Mouse (Mus musculus) kidney, postnatal 10 days (tissue): Measurements from ENCODE around the gene Dph2.

Source experiments
- DNase-seq: peaks from one replicate; pipeline ENCODE4 v3.0.0; 2021; ENCODE audit warnings: mixed read lengths

The Dph2 gene

GRCm38 (mm10) chr4:117870437-117870836 is 21.4 kb downstream of the Dph2 start:
- no peak for DNase-seq

GRCm38 (mm10) chr4:117869317-117869716 is 22.5 kb downstream of the Dph2 start:
- no peak for DNase-seq

- peak; percentile 82 for DNase-seq
Observed at GRCm38 (mm10) chr4:117867823-117868222, 24.0 kb downstream of the Dph2 start.

GRCm38 (mm10) chr4:117867000-117867399 is 24.8 kb downstream of the Dph2 start:
- DNase-seq, result no peak

- DNase-seq, result peak; percentile 90
Observed at GRCm38 (mm10) chr4:117866083-117866482, 25.7 kb downstream of the Dph2 start.

GRCm38 (mm10) chr4:117862823-117863222 is 29.0 kb downstream of the Dph2 start:
- DNase-seq, result peak; percentile 46

GRCm38 (mm10) chr4:117860570-117860969 is 31.3 kb downstream of the Dph2 start:
- no peak for DNase-seq

GRCm38 (mm10) chr4:117858794-117859193 is 33.0 kb downstream of the Dph2 start:
- DNase-seq, result peak; percentile 81

GRCm38 (mm10) chr4:117855146-117855545 is 36.7 kb downstream of the Dph2 start:
- DNase-seq, result peak; percentile 50

GRCm38 (mm10) chr4:117852152-117852868 is 39.5 kb downstream of the Dph2 start:
- no peak for DNase-seq

GRCm38 (mm10) chr4:117850871-117851270 is 41.0 kb downstream of the Dph2 start:
- DNase-seq, result peak; percentile 63

GRCm38 (mm10) chr4:117850176-117850575 is 41.7 kb downstream of the Dph2 start:
- no peak for DNase-seq

- no peak for DNase-seq
Observed at GRCm38 (mm10) chr4:117849506-117849905, 42.3 kb downstream of the Dph2 start.

- DNase-seq, result no peak
Observed at GRCm38 (mm10) chr4:117849063-117849462, 42.8 kb downstream of the Dph2 start.

GRCm38 (mm10) chr4:117847011-117847410 is 44.8 kb downstream of the Dph2 start:
- peak; percentile 41 for DNase-seq

- no peak for DNase-seq
Observed at GRCm38 (mm10) chr4:117846261-117846660, 45.6 kb downstream of the Dph2 start.

GRCm38 (mm10) chr4:117845316-117845715 is 46.5 kb downstream of the Dph2 start:
- no peak for DNase-seq

GRCm38 (mm10) chr4:117844467-117844866 is 47.4 kb downstream of the Dph2 start:
- no peak for DNase-seq

GRCm38 (mm10) chr4:117843101-117843500 is 48.7 kb downstream of the Dph2 start:
- no peak for DNase-seq

- no peak for DNase-seq
Observed at GRCm38 (mm10) chr4:117841566-117841965, 50.3 kb downstream of the Dph2 start.

- DNase-seq, result no peak
Observed at GRCm38 (mm10) chr4:117840821-117841220, 51.0 kb downstream of the Dph2 start.

GRCm38 (mm10) chr4:117839366-117839765 is 52.5 kb downstream of the Dph2 start:
- DNase-seq, result peak; percentile 40
